Mouse (Mus musculus) thymus, postnatal 4 days (tissue): ENCODE measurements around the gene Tdrd3.
A peak's percentile ranks its signal among the peaks of the same experiment; 100 is the strongest.

Source experiments
- DNase-seq: peaks from one replicate; pipeline ENCODE4 v3.0.0; 2021

Gene Tdrd3

GRCm38 (mm10) chr14:87567626-87568446, 151.4 kb downstream of the Tdrd3 start:
- DNase-seq: no peak

- DNase-seq: peak; percentile 6
Measured at GRCm38 (mm10) chr14:87568447-87568908, 152.0 kb downstream of the Tdrd3 start.

GRCm38 (mm10) chr14:87569471-87569870, 153.0 kb downstream of the Tdrd3 start:
- no peak for DNase-seq

- DNase-seq: no peak
Measured at GRCm38 (mm10) chr14:87572453-87572852, 156.0 kb downstream of the Tdrd3 start.

- DNase-seq: no peak
Measured at GRCm38 (mm10) chr14:87582610-87583009, 166.2 kb downstream of the Tdrd3 start.
